Mouse (Mus musculus) left cerebral cortex, postnatal 4 days (tissue): ENCODE results near the gene Rnf150. TPM values are rescaled to one million over a fixed set of nuclear protein-coding genes. Genes with fewer than 3 reads are reported as not detected.

Experiments
- DNase-seq: peaks from one replicate; pipeline ENCODE4 v3.0.0-alpha.2; 2022
- intact Hi-C: fragments of 180-260 bp; cut with DNase I; formaldehyde crosslinking; loops from one replicate; pipeline ENCODE4 v1.15.1; 2025
- total RNA-seq, 2 experiments: library from RNA; stranded (reverse); gene quantifications; 2 replicates each; pipeline ENCODE4 v1.2.3; 2021

Rnf150 gene
- total RNA-seq, 2 experiments from 2014 or later: 20.1 to 21.4 TPM

DNA sequence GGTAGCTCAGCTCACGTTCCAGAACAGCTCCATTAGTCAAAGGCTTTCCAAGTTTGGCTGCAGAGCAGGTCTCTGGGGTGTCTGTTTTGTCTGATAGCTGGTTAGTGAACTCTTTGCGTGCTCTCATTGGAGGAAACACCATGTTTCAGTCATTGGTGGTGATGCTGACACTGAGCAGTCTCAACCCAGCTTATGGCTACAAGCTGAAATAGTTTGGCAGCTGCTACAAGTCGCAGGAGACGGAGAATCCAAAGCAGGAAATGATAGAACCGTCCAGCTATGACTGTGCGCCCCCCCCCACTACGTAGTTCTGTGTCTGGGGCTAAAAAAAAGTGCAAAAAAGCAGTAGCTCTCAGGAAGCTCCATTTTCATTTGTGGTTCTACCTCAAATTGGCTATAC, 12.0 kb downstream of the Rnf150 start:
- intact Hi-C loops: no loop called here
- DNase-seq: no peak

DNA sequence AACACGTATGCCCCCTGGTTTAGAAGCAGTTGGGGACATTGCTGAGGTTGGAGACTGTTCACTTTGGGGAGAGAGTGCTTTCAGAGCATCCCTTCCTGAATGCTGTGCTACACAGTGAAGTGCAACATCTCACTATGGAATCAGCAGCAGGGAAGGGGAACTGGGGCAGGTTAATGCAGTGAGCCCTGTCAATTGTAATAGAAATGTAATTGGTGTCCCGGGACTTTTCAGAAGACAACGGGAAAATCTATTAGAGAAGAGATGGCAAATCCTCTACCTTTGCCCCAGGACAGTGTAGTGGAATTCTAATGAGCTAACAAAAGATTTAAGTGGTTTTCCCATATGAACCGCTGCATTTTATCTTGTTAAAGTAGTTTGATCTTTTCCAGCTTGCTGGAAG, 21.3 kb downstream of the Rnf150 start:
- no peak for DNase-seq
- intact Hi-C loops: no loop called here

DNA sequence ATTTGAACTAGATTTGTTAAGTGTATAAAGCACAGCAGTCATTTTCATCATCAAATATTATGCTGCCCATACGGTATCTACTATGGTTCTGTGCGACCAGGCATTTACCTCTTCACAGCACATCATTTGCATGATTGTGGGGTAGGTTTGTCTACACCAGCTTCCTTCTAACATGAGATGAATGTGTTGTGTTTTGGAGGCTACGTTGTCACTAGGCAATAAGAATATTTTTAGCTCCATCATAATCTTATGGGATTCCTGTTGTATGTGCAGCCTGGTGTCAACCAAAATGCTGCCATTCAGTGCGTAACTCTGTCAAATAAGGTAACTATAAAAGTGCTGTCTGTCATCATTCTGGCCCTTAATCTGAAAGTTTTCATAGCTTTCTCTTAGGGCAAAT, 24.1 kb downstream of the Rnf150 start:
- intact Hi-C loops: no loop called here
- no peak for DNase-seq

DNA sequence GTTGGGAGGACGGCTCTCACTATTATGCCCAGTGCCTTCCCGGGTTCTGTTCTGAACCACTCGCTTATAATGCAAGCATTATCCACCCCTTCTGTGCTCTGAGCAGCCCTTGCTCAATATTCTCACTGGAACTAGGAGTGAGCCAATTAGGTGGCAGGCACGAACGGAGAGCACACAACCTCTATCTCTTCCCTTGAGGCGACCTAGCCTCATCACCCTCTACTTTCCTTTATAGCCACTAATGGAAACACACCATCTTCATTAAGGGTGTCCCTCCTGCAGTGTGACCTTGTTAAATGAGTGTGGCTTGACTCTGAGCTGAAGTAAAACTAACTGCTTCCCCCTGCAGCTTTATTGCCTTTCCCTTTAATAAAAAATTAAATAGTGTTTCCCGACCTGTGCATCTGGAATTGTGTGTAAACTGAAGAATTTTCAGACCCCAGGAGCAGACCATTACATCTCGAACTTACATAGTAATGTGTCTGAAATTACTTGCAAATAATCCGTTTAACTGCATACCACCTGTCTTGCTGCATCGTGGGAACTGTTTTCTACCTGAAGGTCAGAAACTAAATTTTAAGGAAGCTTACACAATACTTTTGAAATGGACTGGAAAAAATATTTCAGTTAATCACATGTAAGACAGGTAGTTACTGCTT, 26.0 kb downstream of the Rnf150 start:
- intact Hi-C loops: no loop called here

DNA sequence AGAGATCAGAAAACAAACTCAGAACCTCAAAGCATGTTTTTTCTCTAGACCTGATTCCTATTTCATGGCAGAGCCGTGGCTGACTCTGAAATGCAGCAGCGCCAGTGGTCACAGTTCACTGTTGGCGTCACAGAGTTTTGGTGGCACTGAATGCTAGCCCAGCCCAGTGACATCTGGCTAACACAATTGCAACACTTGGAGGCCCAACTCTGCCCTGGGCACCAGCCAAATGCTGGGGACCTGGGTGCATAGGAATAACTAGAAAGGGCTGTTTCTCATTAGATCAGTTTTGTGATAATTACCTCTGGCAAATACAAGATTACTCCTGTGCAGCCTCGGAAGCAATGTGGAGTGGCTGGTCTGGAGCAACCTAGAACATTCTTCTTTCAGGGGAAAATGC, 31.9 kb downstream of the Rnf150 start:
- intact Hi-C loops: no loop called here
- peak; percentile 10 for DNase-seq

More for the DNA sequence above, 26.0 kb downstream of the Rnf150 start:
- no peak for DNase-seq

DNA sequence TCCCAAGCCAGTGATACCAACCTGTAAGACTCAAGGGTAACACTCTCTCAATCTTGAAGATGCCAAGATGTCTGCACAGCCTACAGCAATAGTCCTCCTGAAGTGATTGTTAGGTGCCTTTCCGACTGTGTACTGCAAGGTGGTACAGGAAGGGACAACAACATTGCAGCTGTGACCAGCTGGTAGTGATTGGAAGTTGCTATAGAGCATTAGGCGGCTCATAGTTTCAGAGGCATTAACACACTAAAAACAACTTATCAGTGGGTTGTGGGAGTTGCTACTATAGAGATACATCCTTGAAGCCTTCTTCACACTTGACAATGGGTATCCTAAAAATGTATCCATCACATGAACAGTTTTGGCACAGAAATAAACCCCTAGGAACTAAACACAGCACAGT, 33.6 kb downstream of the Rnf150 start:
- DNase-seq: no peak
- intact Hi-C loops: no loop called here

DNA sequence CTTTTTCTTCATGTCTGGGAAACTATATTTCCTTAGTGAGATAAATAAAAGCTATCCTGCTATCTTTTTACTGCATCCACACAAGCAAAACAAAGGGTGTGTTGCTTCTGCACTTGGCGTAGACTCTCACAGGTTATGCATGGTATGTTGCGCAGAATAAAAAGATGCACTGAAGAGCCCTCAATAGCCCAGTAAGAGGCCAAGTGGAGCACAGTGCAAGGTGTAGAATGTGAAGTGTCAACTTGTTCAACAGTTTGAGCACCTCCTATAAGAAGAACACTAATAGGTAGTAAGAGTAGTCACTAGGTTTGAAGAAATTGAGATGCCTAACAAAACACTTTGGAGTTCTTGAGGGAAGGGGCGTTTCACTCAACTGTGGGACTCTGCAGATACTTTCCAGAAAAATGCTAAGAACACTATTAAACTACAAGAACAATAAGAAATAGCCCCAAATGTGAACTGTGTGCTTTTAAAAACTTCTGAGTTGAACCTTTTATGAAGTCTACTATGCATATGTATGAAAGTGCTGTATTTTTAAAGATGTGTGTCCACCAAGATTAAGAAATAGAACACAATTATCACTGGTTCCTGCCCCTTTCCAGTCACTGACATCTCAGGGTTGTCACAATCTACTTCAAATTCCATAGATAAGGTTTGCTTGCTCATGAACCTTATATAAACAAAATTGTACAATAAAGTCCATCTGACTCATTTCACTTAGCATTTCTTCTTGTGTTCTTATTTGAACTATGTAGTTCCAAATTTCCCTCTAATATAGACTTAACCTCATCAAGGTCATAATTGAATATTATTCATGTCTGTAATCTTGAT, 34.7 kb downstream of the Rnf150 start:
- intact Hi-C loops: no loop called here

DNA sequence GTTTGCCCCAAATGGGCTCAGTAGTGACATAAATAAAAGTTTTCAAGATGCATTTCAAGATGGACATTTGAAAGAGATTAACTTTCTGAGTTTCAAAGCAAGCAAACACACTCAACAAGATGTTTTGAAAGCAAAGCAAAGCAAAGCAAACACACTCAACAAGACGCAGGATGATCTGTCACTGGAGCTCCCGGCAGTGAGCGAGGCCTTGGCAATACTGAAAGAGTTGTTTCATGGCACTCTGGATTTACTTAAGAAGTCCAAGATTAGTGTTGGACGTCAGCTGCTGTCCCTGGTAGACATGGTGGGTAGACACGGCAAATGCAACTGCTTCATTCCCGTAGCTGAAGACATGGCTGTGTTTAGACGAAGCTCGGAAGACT, 35.3 kb downstream of the Rnf150 start:
- intact Hi-C loops: no loop called here
- DNase-seq: no peak

More for the DNA sequence above, 34.7 kb downstream of the Rnf150 start:
- DNase-seq: no peak

DNA sequence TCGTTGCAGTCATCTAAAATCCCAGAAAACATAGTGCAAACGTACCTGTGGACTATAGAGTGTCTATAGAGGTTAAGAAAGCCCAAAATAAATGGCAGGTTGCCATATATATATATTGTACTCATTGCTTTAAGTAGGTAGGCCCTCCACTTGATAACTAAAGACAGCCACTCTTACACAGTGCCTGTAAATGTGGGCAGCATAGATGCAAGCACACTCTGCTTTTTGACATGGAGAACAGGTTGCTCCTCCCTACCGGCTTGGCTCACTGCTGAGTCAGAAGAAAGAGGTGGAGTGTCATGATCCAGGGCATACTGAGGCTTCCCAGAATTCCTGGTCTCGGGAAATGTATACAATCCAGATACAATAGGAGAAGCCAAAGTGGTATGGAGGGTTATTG, 37.8 kb downstream of the Rnf150 start:
- intact Hi-C loops: no loop called here
- no peak for DNase-seq

DNA sequence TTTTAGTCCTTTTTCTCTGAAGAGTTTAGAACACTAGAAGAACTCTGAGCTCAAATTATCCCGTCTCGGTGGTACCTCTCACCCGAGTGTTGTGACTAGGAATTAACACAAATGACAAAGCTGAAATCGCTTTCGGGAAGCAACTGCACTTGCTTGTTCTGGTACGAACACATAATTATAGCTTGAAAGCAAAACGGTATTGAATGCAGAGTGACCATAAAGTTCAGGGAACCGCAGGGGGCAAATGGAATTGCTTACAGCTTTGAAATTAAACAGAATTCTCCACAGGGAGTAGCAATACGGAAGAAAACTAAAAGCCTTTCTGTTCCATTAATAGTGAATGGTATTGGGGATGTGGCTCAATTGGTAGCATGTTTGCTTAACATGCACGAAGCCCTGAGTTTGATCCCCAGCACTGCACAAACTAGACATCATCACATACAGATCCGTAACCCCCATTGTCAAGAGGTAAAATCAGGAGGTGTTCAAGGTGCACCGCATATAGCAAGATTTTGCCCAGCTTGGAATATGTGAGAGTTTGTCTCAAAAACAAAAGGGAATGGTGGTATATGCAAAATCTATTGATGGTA, 38.5 kb downstream of the Rnf150 start:
- no peak for DNase-seq
- intact Hi-C loops: no loop called here

DNA sequence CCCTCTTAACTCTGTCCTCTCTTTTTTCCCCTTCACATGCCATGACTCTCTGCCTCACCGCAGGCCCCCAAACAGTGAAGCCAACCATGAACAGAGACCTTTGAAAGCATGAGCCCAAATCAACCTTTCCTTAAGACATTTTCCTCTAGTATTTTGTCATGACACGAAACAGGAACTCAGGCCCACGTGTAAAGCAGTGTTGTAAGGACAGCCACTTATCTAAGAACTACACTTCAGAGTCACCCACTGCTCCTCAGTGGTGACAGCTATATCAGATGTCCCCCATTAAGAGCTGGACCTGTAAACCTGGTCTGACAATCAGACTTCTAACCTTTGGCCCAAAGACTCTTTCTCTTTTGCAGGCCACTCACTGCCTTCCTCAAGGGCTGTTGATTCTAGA, 40.3 kb downstream of the Rnf150 start:
- intact Hi-C loops: no loop called here
- no peak for DNase-seq

DNA sequence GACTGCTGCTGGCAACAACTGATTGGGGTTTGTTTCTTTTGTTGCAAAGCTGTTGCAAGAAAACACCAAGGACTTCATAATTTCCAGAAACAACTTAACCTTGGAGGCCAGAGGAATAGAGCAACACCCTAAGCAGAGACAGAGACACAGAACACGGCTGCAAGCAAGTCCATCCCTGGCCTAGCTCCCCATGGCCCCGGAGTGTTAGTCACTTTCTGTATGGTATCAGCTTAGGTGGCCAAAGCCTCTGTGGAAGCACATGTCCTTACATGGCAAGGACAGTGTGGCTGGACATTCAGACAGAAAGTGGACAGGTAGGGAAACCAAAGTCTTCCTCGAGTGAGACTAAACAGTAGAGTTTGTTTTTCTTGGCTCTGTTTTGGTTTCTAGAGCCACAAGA, 44.1 kb downstream of the Rnf150 start:
- no peak for DNase-seq
- intact Hi-C loops: no loop called here

DNA sequence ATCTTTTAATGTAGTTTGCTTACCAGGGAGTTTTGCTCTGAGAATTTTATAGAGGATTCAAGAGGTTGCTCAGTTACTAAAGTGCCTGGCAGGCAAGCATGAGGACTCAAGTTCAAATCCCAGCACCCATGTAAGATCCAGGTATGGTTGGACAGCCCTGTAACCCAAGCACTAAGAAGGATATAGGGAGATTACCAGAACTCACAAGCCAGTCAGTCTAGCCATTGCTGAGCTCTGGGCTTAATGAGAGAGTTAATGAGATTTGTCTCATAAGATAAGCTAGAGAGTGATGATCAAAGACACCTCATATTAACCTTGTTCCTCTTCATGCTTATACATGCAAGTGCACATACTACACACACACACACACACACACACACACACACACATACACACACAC, 48.3 kb downstream of the Rnf150 start:
- no peak for DNase-seq
- intact Hi-C loops: no loop called here

DNA sequence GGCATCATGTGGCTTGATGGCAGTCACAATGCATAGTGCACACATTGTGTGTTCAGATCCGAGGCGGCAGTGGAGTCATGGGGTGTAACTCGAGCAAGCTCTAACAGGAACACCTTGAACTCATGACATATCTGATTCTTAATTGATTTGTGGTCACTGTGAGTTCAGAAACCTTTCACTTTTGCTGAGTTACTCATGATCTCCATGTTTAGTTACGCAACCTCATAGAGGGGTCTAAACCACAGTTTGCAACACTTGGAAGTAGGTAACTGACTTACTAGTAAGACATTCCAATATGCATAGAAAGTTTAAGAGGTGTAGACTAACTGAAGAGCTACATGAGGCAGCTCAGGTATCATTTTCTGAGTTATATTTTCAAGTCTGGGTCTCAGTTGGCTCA, 49.1 kb downstream of the Rnf150 start:
- intact Hi-C loops: no loop called here
- no peak for DNase-seq

DNA sequence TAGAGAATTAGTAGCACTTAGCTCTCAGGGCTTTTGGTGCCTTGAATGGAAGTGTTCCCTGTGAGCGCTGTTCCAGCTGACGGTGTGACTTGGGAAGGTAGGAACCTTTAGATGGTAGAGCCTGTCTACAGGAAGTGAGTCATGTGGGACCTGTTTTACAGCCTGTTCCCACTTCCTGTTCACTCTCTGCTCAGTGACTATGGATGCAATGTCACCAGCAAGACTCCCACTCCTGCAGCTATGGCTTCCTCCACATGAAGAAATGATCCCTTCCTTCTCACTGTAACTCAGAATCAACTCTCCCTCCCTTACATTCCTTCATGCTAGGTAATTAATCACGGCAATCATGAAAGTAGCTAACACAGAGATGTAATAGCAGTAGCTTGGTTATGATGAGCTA, 51.4 kb downstream of the Rnf150 start:
- intact Hi-C loops: no loop called here

DNA sequence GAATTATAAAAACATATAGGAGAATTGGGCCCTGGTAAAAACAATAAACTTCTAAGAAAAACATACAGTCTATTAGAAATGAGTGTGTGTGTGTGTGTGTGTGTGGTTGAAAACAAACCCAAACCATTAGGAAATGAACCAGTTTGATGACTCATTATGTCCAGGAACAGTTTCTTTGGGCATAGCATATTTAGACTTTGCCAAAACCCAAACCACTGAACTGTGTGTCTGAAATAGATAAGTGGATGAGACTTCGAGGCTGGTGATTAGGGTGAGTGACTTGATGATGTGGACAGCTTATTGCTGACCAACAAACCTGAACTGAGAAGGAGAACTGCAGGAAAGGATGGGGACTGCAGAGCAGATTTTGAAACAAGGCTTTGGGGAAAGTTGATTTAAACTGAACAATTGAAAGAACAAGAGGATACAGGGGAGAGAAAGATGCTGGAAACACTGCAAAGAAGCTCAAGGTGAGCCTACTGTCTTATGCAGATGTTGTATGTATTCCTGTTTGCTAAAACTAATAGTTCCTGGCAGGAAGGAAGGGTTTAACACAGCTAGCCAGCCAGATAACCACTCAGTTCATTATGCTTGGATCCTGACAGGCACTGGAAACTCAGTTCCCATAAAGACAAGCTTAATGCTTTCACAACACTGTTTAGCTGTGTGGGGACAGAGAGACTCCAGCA, 53.8 kb downstream of the Rnf150 start:
- intact Hi-C loops: no loop called here
- no peak for DNase-seq

More for the DNA sequence above, 51.4 kb downstream of the Rnf150 start:
- DNase-seq: no peak

DNA sequence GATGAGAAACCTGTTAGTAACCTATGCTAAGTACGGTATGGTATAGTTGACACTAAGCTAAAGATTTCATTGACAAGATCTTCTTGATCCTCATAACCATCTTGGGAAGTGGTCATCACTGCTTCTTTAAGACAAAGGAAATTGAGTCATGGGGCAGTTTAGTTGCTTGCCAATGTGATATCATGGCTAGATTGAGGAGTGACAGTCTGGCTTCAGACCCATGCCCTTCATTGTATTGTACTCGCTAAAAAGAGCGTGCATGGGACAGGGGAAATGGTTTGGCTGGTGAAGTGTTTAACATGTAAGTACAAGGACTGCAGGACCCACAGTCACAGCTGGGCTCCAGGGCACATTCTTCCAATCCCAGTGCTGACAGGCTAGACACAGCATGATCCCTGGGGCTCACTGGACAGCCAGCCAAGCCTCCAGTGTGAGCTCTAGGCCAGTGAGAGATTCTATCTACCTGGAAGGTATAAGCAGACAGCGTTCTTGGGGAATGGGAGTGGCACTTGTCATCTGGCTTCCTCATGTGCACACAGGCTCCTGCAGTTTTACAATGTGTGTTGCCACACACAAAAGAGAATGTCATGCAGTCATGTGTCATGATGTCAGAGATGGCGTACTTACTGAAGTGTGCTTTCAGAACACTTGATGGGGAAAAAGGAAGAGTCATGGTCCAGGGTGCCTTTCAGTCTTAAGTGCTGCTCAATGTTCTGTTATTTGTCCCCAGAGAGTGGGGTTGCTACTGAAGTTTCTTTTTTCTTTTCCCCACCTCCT, 54.6 kb downstream of the Rnf150 start:
- no peak for DNase-seq
- intact Hi-C loops: no loop called here

DNA sequence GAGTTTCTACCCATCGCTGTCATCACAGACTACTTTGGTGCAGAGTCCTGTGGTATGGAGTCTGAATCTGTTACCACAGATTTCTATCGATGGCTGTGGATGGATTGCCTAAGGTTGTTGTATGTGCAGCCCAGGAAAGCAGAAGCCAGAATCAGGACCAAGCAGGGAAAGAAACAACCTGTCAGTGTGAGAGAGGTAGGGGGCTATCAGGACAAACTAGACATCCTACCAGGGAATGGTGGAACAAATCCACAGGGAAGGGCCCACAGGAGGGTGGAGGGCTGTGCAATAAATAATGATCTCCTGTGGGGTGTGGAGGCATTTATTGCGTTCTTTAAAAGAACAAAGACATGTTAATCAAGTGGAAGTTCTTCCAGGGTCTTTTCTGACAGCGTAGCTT, 56.5 kb downstream of the Rnf150 start:
- DNase-seq: no peak
- intact Hi-C loops: no loop called here

DNA sequence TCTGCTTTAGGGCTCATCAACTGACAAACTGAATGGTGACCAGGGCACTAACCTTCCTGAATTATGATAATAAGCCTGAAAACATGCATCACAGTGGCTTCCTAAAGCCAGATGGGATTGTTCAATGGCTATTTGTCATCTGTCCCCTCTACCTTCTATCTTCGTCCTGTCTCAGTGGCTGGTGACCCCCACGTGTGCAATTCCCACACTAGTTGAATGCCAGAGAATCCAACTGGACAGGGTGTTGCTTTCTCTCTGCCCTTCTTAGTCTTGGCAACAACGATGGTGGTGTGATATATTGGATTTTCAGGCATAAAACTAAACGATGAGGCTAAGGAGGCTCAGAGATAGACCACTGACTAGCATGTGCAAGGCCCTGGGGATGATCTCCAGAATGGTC, 57.0 kb downstream of the Rnf150 start:
- DNase-seq: no peak
- intact Hi-C loops: no loop called here

DNA sequence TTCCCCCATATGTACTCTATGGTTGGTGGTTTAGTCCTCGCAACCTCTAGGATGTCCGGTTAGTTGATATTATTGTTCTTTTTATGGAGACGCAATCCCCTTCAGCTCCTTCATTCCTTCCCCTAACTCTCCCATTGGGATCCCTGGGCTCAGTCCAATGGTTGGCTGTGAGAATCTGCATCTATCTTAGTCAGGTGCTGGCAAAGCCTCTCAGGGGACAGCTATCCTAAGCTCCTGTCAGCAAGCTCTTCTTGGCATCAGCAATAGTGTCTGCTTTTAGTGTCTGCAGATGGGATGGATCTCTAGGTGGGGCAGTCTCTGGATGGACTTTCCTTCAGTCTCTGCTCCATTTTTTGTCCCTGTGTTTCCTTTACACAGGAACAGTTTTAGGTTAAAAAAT, 62.1 kb downstream of the Rnf150 start:
- intact Hi-C loops: no loop called here

DNA sequence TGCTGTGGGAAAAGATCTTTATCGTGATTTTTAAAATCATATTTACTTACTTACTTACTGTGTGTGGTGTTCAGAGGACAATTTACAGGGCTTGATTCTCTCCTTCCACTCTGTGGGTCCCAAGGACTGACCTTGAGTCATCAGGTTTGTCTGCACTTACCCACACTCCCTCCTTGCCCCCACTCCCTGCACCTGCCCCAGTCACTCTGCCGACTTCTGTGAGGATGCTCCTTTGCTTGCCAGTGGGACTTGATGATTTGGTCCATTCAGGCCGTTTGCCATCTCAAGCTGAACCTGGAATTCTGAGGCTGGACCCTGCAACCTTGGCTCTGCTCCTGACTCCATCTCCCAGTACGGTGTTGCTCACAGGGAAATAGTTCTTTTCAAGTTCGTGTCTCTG, 63.4 kb downstream of the Rnf150 start:
- DNase-seq: no peak
- intact Hi-C loops: no loop called here

More for the DNA sequence above, 62.1 kb downstream of the Rnf150 start:
- no peak for DNase-seq
